Mouse (Mus musculus) hindbrain, embryonic 13.5 days (tissue): Measurements from ENCODE around the gene E330021D16Rik. TPM values are rescaled to one million over a fixed set of nuclear protein-coding genes. Genes with fewer than 3 reads are reported as not detected.

ENCODE experiments used
- ATAC-seq: fragments of 200-750 bp; cut with Nextera tagmentation; 2 replicates; pipeline ENCODE4 v1.8.0; 2017; ENCODE audit warnings: moderate TSS enrichment; ENCODE audit not compliant: low FRiP score
- H3K27ac ChIP-seq: fragments of 300-500 bp; sonication (generic); 2 replicates; pipeline ENCODE4 v1.5.1; 2015; ENCODE audit warnings: inconsistent platforms, mild to moderate bottlenecking, moderate library complexity
- H3K27me3 ChIP-seq: fragments of 300-500 bp; sonication (generic); 2 replicates; pipeline ENCODE4 v1.6.1; 2015; ENCODE audit warnings: mild to moderate bottlenecking, inconsistent platforms
- H3K36me3 ChIP-seq: fragments of 300-500 bp; sonication (generic); 2 replicates; pipeline ENCODE4 v1.6.1; 2015; ENCODE audit warnings: mild to moderate bottlenecking, inconsistent platforms
- H3K4me1 ChIP-seq: fragments of 300-500 bp; sonication (generic); replicated peaks from 2 replicates; pipeline ENCODE4 v1.6.1; 2015; ENCODE audit warnings: inconsistent platforms
- H3K4me2 ChIP-seq: fragments of 300-500 bp; sonication (generic); 2 replicates; pipeline ENCODE4 v1.6.1; 2015; ENCODE audit warnings: inconsistent platforms, mild to moderate bottlenecking, moderate library complexity
- H3K4me3 ChIP-seq: fragments of 300-500 bp; sonication (generic); 2 replicates; pipeline ENCODE4 v1.5.1; 2015; ENCODE audit warnings: mild to moderate bottlenecking, inconsistent platforms
- H3K9ac ChIP-seq: fragments of 300-500 bp; sonication (generic); 2 replicates; pipeline ENCODE4 v1.6.1; 2015; ENCODE audit warnings: mild to moderate bottlenecking, inconsistent platforms
- H3K9me3 ChIP-seq: fragments of 300-500 bp; sonication (generic); 2 replicates; pipeline ENCODE4 v1.6.1; 2016; ENCODE audit warnings: inconsistent platforms
- WGBS: fragments of 180-500 bp; shearing (Covaris S2); methylation state at CpG from one replicate; pipeline ENCODE4 v1.1.7; 2015; 5-methylcytosine and 5-hydroxymethylcytosine counted together
- polyA plus RNA-seq: library from polyadenylated mRNA; unstranded; fragments of >200 nt; fragmentation: Nextera tagmentation; extraction: Ambion mirVana; gene quantifications from 2 replicates; pipeline ENCODE4 v1.2.1, GENCODE M21; 2015

E330021D16Rik gene
- polyA plus RNA-seq, 1 experiment from 2014 or later = not detected

DNA sequence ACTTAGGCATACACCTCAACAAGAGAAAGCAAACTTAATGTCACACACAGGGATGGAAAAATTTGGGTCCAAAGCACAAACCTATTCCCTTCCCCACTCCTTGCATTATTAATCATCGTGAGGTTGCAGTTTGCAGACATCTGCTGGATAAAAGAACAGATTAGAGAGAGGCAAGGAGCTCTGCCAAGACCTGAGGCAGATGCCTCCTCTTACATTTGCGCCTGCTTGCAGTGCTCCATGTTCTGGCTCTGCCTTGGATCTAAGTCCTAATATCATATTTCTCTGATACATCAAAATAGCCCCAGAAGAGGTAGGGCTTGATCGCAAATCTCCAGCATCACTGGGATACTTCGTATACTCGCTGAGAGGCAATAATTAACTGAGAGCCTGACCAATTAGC, 56.9 kb downstream of the E330021D16Rik start:
- H3K4me1 ChIP-seq = no peaks in the 10 kb centered on the region

GRCm38 (mm10) chr6:136353399-136354184, 61.8 kb downstream of the E330021D16Rik start:
- Histone ChIP-seq H3K4me3 (no peak overlapping the region), H3K9me3 (no peaks in the 10 kb centered on the region), H3K27ac (peak overlapping the region; percentile 5; the same call in 1 of the 2 replicates), H3K27me3 (no peaks in the 10 kb centered on the region), H3K4me1 (no peaks in the 10 kb centered on the region), H3K9ac (no peak overlapping the region), H3K4me2 (no peak overlapping the region), H3K36me3 (no peaks in the 10 kb centered on the region)
- peak; percentile 66 for ATAC-seq
- WGBS = 43% methylated on average over 11 of the region's 11 CpGs

More for the DNA sequence above, 56.9 kb downstream of the E330021D16Rik start:
- Histone ChIP-seq H3K4me3 (no peak overlapping the region), H3K9ac (no peak overlapping the region), H3K36me3 (no peaks in the 10 kb centered on the region), H3K27me3 (no peaks in the 10 kb centered on the region), H3K4me2 (no peak overlapping the region), H3K27ac (no peak overlapping the region), H3K9me3 (no peaks in the 10 kb centered on the region)
- ATAC-seq = no peak
- 82% methylated on average over 5 of the region's 5 CpGs for WGBS

Other genes starting within 250 kb of the E330021D16Rik start
- 43.7 and 46.7 TPM in 2 replicates for gene Grin2b, start 242.1 kb downstream of the E330021D16Rik start, polyA plus RNA-seq
- not detected in 2 replicates for gene Gm8994, start 88.0 kb downstream of the E330021D16Rik start, polyA plus RNA-seq
- gene Atf7ip, start 90.6 kb upstream of the E330021D16Rik start, polyA plus RNA-seq = 43.3 and 43.5 TPM in 2 replicates
- gene Plbd1, start 246.4 kb upstream of the E330021D16Rik start, polyA plus RNA-seq = 1.4 and 1.8 TPM in 2 replicates